Mouse (Mus musculus): Measurements from ENCODE around the gene Clec16a. TPM values are rescaled to one million over a fixed set of nuclear protein-coding genes. Genes with fewer than 3 reads are reported as not detected.

The Clec16a gene
- polyA plus RNA-seq, 1 experiment, result 6.3 TPM

DNA sequence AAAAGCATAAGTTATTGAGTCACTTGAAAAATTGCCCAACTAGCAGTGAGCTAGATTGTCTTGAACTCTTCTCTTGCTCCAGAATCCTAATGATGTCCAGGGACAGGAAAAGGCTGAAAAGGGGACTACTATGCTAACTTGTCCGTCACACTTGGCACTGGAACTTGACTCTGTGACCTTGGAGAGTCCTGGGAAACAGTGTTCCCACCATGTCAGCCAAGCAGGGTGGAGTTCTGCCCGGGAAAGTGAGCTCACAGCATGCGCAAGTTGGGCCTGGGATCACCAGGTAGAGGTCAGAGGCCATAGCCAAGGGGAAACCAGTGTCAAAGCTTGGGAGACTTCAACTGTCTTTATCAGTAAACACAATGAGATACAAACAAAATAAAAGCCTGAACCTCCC is 62.7 kb downstream of the Clec16a start:
- WGBS, result 82% methylated on average over 3 of the region's 3 CpGs
- H3K27ac ChIP-seq (ENCODE audit: control insufficient read depth, insufficient read depth, low read depth, low read length, poor library complexity), result no peak overlapping the region
- TF ChIP-seq POLR2A (IDR thresholded peaks at IDR 0.05; ENCODE audit: borderline replicate concordance, control insufficient read depth, low read depth, low read length), result no peak
- no peak for TF ChIP-seq CTCF (IDR thresholded peaks at IDR 0.05; ENCODE audit: control insufficient read depth, insufficient read depth, low read length)

DNA sequence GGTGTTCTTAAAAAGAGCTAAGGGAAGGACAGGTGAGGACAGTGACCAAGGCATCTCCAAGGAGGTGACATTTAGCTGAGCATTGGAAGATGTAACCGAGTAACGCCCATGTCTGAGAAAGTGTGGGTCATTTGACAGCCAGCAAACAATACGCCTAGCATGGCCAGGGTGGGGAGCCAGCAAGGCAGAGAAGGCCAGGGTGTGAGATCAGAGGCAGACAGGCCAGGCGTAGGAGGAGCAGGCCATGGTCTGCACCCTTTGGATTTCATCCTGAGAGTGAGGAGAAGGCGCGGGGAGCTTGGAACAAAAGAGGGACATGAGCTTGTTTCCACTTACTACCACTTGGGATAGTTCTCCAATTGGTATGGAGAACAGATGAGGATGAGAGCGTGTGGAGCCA is 64.8 kb downstream of the Clec16a start:
- Histone ChIP-seq H3K27ac (ENCODE audit: control insufficient read depth, insufficient read depth, low read depth, low read length, poor library complexity) (no peak overlapping the region), H3K4me3 (replicated peaks; ENCODE audit: control insufficient read depth, low read depth, low read length) (no peak overlapping the region), H3K4me1 (ENCODE audit: control insufficient read depth, insufficient read depth, low read length) (peaks cover 9% of the 10 kb centered on the region; the same call in 1 of the 2 replicates)
- 87% methylated on average over 7 of the region's 7 CpGs for WGBS
- TF ChIP-seq POLR2A (IDR thresholded peaks at IDR 0.05; ENCODE audit: borderline replicate concordance, control insufficient read depth, low read depth, low read length), result no peak
- TF ChIP-seq CTCF (IDR thresholded peaks at IDR 0.05; ENCODE audit: control insufficient read depth, insufficient read depth, low read length), result no peak

More for the DNA sequence above, 62.7 kb downstream of the Clec16a start:
- H3K4me3 ChIP-seq (replicated peaks; ENCODE audit: control insufficient read depth, low read depth, low read length), result no peak overlapping the region
- H3K4me1 ChIP-seq (ENCODE audit: control insufficient read depth, insufficient read depth, low read length), result peaks cover 9% of the 10 kb centered on the region; the same call in 1 of the 2 replicates

DNA sequence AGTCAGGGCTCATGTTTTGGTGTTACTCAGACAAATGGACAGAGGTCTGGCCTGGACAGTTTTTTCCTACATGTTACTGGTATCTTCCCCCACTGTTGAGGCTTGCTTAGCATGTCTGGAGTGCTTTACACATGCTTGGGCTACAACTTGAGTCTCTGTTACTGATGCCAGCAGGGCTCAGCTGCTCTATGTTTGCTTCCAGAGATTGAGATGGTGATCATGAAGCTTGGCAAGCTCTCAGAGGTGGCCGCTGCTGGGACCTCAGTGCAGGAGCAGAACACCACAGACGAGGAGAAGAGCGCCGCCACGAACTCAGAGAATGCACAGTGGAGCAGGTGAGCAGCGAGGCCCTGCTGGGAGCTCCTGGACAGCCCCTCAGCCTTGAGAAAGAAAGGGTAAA is 65.7 kb downstream of the Clec16a start:
- H3K4me3 ChIP-seq (replicated peaks; ENCODE audit: control insufficient read depth, low read depth, low read length), result no peak overlapping the region
- peaks cover 9% of the 10 kb centered on the region; the same call in 1 of the 2 replicates for H3K4me1 ChIP-seq (ENCODE audit: control insufficient read depth, insufficient read depth, low read length)
- no peak overlapping the region for H3K27ac ChIP-seq (ENCODE audit: control insufficient read depth, insufficient read depth, low read depth, low read length, poor library complexity)
- TF ChIP-seq CTCF (IDR thresholded peaks at IDR 0.05; ENCODE audit: control insufficient read depth, insufficient read depth, low read length), result no peak
- no peak for TF ChIP-seq POLR2A (IDR thresholded peaks at IDR 0.05; ENCODE audit: borderline replicate concordance, control insufficient read depth, low read depth, low read length)
- WGBS, result 88% methylated on average over 6 of the region's 6 CpGs

DNA sequence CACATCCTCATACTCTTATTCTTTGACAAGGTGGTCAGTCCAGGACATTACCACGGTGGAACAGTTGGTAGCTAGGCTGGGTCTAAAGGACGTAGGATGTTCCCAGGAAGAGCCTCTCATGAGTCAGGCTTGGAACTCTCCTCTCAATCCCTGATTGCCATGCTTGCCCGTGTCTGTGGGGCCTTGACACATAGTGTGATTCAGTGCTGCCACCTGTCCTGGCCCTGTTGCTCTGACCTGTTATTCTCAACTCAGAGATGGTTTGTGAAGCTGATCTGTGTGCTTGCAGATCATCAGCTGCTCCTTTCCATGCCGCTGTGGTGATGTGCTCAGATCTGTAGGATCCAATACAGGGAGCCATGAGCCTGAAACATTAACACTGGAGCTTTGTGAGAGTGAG is 66.2 kb downstream of the Clec16a start:
- Histone ChIP-seq H3K27ac (ENCODE audit: control insufficient read depth, insufficient read depth, low read depth, low read length, poor library complexity) (no peak overlapping the region), H3K4me1 (ENCODE audit: control insufficient read depth, insufficient read depth, low read length) (peaks cover 9% of the 10 kb centered on the region; the same call in 1 of the 2 replicates), H3K4me3 (replicated peaks; ENCODE audit: control insufficient read depth, low read depth, low read length) (no peak overlapping the region)
- WGBS, result 90% methylated on average over 4 of the region's 4 CpGs
- TF ChIP-seq POLR2A (IDR thresholded peaks at IDR 0.05; ENCODE audit: borderline replicate concordance, control insufficient read depth, low read depth, low read length), result no peak
- TF ChIP-seq CTCF (IDR thresholded peaks at IDR 0.05; ENCODE audit: control insufficient read depth, insufficient read depth, low read length), result no peak

DNA sequence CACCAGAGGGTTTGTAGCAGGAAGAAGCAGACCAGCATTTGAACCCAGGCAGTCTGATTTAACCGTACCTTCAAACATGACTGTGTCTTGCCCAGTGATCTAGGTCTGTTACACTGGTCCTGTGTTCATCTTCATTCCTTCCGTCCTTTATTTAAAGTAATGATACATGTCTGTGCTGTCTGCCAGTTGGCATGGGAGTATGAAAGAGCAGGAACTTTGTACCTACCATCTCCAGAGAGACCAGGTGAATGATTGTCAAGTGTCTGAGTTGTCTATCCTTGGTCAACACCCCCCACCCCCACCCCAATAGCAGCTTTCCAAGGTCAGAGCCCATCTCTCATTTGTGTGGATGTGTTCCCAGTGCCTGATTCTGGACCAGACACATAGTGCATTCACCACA is 68.9 kb downstream of the Clec16a start:
- 84% methylated on average over 2 of the region's 2 CpGs for WGBS
- Histone ChIP-seq H3K4me3 (replicated peaks; ENCODE audit: control insufficient read depth, low read depth, low read length) (no peak overlapping the region), H3K4me1 (ENCODE audit: control insufficient read depth, insufficient read depth, low read length) (no peaks in the 10 kb centered on the region), H3K27ac (ENCODE audit: control insufficient read depth, insufficient read depth, low read depth, low read length, poor library complexity) (no peak overlapping the region)
- no peak for TF ChIP-seq CTCF (IDR thresholded peaks at IDR 0.05; ENCODE audit: control insufficient read depth, insufficient read depth, low read length)
- no peak for TF ChIP-seq POLR2A (IDR thresholded peaks at IDR 0.05; ENCODE audit: borderline replicate concordance, control insufficient read depth, low read depth, low read length)

DNA sequence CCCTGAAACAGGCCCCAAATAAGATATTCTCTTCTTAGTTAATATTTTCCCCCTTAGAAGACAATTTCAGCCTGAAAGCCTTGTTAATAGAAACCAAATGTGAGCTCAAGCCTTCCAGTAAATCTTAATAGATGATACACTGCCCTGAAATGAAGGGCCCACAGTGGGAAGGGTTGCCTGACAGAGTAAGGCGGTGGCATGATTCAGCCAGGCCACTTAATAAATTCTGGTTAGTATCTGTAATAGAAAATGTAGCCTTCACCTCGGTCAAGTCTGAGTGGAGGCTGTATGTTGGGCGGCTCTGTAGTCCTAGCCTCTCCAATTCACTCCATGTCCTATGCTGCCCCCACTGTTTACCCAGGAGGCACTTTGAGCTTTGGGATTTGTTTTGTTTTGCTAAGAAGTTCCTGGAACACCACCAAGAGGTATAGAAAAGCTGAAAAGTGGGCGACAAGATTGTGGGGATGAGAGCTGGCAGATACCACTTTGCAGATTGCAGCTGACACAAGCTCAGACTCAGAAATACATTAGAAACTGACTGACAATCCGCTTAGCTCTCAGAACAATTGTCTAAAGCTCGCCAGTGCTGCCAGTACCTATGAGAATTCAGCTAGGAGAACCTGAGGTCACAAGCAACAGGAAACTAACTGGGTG is 75.9 kb downstream of the Clec16a start:
- Histone ChIP-seq H3K27ac (ENCODE audit: control insufficient read depth, insufficient read depth, low read depth, low read length, poor library complexity) (no peak overlapping the region), H3K4me1 (ENCODE audit: control insufficient read depth, insufficient read depth, low read length) (no peaks in the 10 kb centered on the region), H3K4me3 (replicated peaks; ENCODE audit: control insufficient read depth, low read depth, low read length) (no peak overlapping the region)
- TF ChIP-seq POLR2A (IDR thresholded peaks at IDR 0.05; ENCODE audit: borderline replicate concordance, control insufficient read depth, low read depth, low read length) (no peak), CTCF (IDR thresholded peaks at IDR 0.05; ENCODE audit: control insufficient read depth, insufficient read depth, low read length) (no peak)
- WGBS, result 75% methylated on average over 6 of the region's 6 CpGs

DNA sequence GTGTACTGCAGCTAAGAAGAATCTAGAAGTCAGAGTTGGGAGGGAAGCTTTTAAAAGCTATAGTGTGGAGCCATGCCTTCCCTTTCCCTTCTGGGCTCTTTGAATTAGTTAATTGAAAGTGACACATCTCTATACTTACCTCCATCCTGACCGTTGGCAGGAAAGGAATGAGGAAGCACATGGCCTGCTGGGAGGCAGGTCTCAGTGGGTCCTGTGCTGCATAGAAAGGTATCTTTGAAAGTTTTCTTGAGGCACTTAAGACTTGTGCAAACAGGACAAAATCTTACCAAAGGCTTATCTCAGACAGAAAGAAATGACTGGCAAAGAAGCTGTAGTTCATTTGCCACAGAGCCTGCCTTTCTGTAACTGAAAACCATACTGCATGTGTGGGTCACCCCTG is 76.6 kb downstream of the Clec16a start:
- TF ChIP-seq CTCF (IDR thresholded peaks at IDR 0.05; ENCODE audit: control insufficient read depth, insufficient read depth, low read length), result no peak
- TF ChIP-seq POLR2A (IDR thresholded peaks at IDR 0.05; ENCODE audit: borderline replicate concordance, control insufficient read depth, low read depth, low read length), result no peak
- 3% methylated on average over 1 of the region's 1 CpGs for WGBS
- H3K4me3 ChIP-seq (replicated peaks; ENCODE audit: control insufficient read depth, low read depth, low read length), result no peak overlapping the region
- H3K4me1 ChIP-seq (ENCODE audit: control insufficient read depth, insufficient read depth, low read length), result no peaks in the 10 kb centered on the region
- no peak overlapping the region for H3K27ac ChIP-seq (ENCODE audit: control insufficient read depth, insufficient read depth, low read depth, low read length, poor library complexity)

DNA sequence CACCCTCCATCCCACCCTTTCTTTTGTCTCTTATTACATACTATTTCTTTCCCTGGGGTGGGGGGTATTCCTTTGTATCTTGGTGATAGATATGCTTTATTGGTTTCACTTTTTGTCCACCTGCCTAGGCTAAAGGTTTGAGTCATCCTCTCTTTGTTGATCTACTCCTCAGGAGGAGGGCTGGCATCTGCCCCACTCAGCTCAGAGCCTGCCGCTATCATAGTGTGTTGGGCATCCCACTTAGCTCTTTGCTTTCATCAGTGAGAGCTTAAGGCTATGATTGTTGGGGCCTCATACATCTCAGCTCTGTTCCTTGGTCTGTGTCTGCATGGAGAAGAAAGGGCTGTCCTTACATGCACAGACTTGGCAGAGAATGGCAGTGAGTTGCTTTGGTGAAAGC is 81.0 kb downstream of the Clec16a start:
- H3K4me1 ChIP-seq (ENCODE audit: control insufficient read depth, insufficient read depth, low read length), result no peaks in the 10 kb centered on the region; the same call in none of the 2 replicates
- WGBS, result 74% methylated on average over 1 of the region's 1 CpGs
- H3K27ac ChIP-seq (ENCODE audit: control insufficient read depth, insufficient read depth, low read depth, low read length, poor library complexity), result no peak overlapping the region
- TF ChIP-seq CTCF (IDR thresholded peaks at IDR 0.05; ENCODE audit: control insufficient read depth, insufficient read depth, low read length), result no peak
- no peak for TF ChIP-seq POLR2A (IDR thresholded peaks at IDR 0.05; ENCODE audit: borderline replicate concordance, control insufficient read depth, low read depth, low read length)
- H3K4me3 ChIP-seq (replicated peaks; ENCODE audit: control insufficient read depth, low read depth, low read length), result no peak overlapping the region
